Mouse (Mus musculus) kidney, embryonic 15.5 days (tissue): ENCODE results near the gene Glul. TPM values are rescaled to one million over a fixed set of nuclear protein-coding genes. Genes with fewer than 3 reads are reported as not detected.
A peak's percentile ranks its signal among the peaks of the same experiment; 100 is the strongest.

ENCODE experiments used
- ATAC-seq: fragments of 200-750 bp; cut with Nextera tagmentation; replicated peaks from 2 replicates; pipeline ENCODE4 v1.8.0; 2017; ENCODE audit warnings: moderate TSS enrichment; ENCODE audit not compliant: low FRiP score
- H3K27ac ChIP-seq: fragments of 300-500 bp; sonication (generic); 2 replicates; pipeline ENCODE4 v1.5.1; 2015; ENCODE audit warnings: mild to moderate bottlenecking, inconsistent platforms
- H3K27me3 ChIP-seq: fragments of 300-500 bp; sonication (generic); 2 replicates; pipeline ENCODE4 v1.6.1; 2015; ENCODE audit warnings: inconsistent platforms
- H3K36me3 ChIP-seq: fragments of 300-500 bp; sonication (generic); 2 replicates; pipeline ENCODE4 v1.6.1; 2015; ENCODE audit warnings: inconsistent platforms
- H3K4me1 ChIP-seq: fragments of 300-500 bp; sonication (generic); 2 replicates; pipeline ENCODE4 v1.6.1; 2015; ENCODE audit warnings: inconsistent platforms
- H3K4me2 ChIP-seq: fragments of 300-500 bp; sonication (generic); 2 replicates; pipeline ENCODE4 v1.6.1; 2015; ENCODE audit warnings: moderate library complexity, mild to moderate bottlenecking, inconsistent platforms
- H3K4me3 ChIP-seq: fragments of 300-500 bp; sonication (generic); replicated peaks from 2 replicates; pipeline ENCODE4 v1.5.1; 2015; ENCODE audit warnings: mild to moderate bottlenecking, inconsistent platforms
- H3K9ac ChIP-seq: fragments of 300-500 bp; sonication (generic); 2 replicates; pipeline ENCODE4 v1.6.1; 2015; ENCODE audit warnings: mild to moderate bottlenecking, inconsistent platforms
- H3K9me3 ChIP-seq: fragments of 300-500 bp; sonication (generic); replicated peaks from 2 replicates; pipeline ENCODE4 v1.6.1; 2016; ENCODE audit warnings: inconsistent platforms
- WGBS: fragments of 180-500 bp; shearing (Covaris S2); methylation state at CpG from one replicate; pipeline ENCODE4 v1.1.7; 2015; ENCODE audit warnings: mixed read lengths; 5-methylcytosine and 5-hydroxymethylcytosine counted together
- polyA plus RNA-seq: library from polyadenylated mRNA; unstranded; fragments of >200 nt; fragmentation: Nextera tagmentation; extraction: Ambion mirVana; gene quantifications from 2 replicates; pipeline ENCODE4 v1.2.1, GENCODE M21; 2015

Glul gene
- polyA plus RNA-seq, 1 experiment from 2014 or later: 142 TPM

DNA sequence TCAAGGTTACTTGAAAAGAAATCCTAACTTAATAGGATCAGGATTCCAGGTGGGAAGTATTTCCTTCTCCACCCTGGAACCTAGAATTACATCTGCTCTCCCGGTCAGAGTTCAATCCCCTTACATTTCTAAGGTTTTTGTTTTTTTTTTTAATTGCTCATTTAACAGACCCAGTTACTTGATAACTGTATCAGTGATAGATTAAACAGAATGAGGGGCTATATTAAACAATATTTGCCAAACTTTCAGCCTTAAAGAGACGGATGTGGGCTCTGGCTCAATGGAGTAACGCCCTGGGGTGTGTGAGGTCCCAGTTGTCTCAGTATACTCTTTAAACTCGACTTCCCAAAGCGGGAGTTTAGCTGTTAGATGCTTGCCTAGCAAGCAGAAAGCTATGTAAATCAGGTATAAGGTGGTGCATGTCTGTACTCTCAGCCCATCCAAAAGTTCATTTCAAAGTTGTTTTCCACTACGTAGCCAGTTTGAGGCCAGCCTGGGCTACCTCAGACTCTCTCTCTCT, 11.6 kb downstream of the Glul start:
- WGBS: 90% methylated on average over 6 of the region's 6 CpGs
- H3K4me1 ChIP-seq: 0 out of 2 replicates have a peak, but pooled peaks cover 4% of the 10 kb centered on the region
- ATAC-seq: 0 out of 2 replicates have a peak, but pooled peaks have one; percentile 40
- no peak overlapping the region for H3K4me3 ChIP-seq
- H3K27ac ChIP-seq: 0 out of 2 replicates have a peak overlapping the region, but pooled peaks have one; percentile 18
- no peak overlapping the region for H3K4me2 ChIP-seq
- H3K9me3 ChIP-seq: no peaks in the 10 kb centered on the region
- H3K36me3 ChIP-seq: peaks cover 46% of the 10 kb centered on the region
- no peaks in the 10 kb centered on the region for H3K27me3 ChIP-seq
- no peak overlapping the region for H3K9ac ChIP-seq

DNA sequence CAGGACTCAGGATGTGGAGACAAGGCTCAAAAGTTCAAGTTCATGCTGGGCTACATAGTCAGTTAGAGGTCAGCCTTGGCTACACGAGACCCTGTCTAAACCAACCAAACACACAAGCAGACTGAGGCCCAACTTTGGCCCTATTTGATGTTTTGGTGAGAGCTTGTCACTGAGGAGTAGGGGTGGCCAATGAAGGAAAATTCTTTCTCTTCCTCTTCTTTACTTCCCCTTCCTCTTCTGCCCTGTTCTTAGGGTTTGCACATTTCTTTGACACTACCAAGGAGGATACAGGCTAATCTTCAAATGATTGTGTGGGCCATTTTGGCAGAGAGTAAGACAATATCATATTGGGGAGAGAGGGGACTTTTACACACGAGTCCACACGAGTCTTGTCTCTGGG, 14.1 kb downstream of the Glul start:
- Histone ChIP-seq H3K9me3 (no peaks in the 10 kb centered on the region), H3K4me3 (no peak overlapping the region), H3K9ac (no peak overlapping the region), H3K4me1 (0 out of 2 replicates have a peak, but pooled peaks cover 4% of the 10 kb centered on the region), H3K36me3 (peaks cover 20% of the 10 kb centered on the region), H3K4me2 (no peak overlapping the region), H3K27ac (no peak overlapping the region), H3K27me3 (no peaks in the 10 kb centered on the region)
- no peak for ATAC-seq
- 80% methylated on average over 3 of the region's 3 CpGs for WGBS

DNA sequence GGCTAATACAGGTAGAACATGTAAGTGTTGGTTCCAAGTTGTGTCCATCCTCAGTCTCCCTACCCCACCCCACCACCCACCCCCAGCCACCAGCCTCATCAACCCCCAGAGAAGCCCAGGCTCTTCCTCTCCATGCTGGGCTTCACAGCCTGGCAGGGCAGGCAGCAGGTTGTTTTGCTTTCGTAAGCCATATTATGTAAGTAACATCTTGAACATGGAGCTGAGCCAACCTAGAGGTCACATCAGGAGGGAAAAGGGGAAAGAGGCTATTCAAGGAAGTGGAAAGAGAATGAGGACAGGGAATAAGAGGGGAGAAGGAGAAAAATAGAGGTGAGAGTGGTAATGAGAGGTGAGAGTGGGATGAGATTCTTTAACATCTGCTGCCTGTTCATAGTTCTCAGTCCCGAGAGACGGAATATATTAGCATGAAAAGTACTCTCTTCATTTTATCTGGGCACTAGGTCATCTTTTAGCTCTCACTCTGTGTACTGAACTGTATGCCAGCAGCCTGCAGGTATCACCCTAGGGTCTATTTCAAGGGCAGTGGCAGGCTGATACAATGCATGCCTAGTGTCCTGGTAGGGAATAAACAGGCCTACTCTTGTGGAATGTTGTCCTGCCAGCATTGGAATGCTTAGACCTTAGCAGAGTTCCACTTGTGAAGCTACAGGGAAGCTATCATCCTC, 18.9 kb downstream of the Glul start:
- no peak for ATAC-seq
- Histone ChIP-seq H3K9ac (no peak overlapping the region), H3K36me3 (no peaks in the 10 kb centered on the region)

DNA sequence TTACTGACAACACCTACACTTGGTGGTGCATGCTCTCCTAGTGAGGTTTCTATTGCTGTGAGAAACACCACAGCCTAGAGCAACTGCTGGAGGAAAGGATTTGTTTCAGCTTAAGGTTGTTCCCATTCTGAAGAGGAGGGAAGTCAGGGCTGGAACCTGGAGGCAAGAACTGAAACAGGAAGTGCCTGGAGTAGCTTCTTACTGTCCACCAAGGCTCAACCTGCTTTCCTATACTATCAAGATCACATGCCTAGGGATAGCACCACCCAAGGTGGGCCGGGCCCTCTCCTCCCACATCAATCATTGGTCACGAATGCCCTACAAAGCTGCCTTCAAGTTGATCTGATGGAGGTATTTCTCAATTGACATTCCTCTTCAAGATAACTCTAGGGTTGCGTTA, 21.9 kb downstream of the Glul start:
- 88% methylated on average over 3 of the region's 3 CpGs for WGBS
- H3K4me1 ChIP-seq: no peaks in the 10 kb centered on the region
- no peak for ATAC-seq
- no peaks in the 10 kb centered on the region for H3K36me3 ChIP-seq
- no peak overlapping the region for H3K4me2 ChIP-seq
- H3K9me3 ChIP-seq: no peaks in the 10 kb centered on the region
- H3K4me3 ChIP-seq: no peak overlapping the region
- H3K27me3 ChIP-seq: no peaks in the 10 kb centered on the region
- no peak overlapping the region for H3K27ac ChIP-seq
- H3K9ac ChIP-seq: no peak overlapping the region

More for the DNA sequence above, 18.9 kb downstream of the Glul start:
- H3K9me3 ChIP-seq: no peaks in the 10 kb centered on the region
- WGBS: 94% methylated on average over 3 of the region's 3 CpGs
- H3K4me2 ChIP-seq: no peak overlapping the region
- no peak overlapping the region for H3K27ac ChIP-seq
- no peak overlapping the region for H3K4me3 ChIP-seq
- H3K27me3 ChIP-seq: no peaks in the 10 kb centered on the region
- H3K4me1 ChIP-seq: no peaks in the 10 kb centered on the region

DNA sequence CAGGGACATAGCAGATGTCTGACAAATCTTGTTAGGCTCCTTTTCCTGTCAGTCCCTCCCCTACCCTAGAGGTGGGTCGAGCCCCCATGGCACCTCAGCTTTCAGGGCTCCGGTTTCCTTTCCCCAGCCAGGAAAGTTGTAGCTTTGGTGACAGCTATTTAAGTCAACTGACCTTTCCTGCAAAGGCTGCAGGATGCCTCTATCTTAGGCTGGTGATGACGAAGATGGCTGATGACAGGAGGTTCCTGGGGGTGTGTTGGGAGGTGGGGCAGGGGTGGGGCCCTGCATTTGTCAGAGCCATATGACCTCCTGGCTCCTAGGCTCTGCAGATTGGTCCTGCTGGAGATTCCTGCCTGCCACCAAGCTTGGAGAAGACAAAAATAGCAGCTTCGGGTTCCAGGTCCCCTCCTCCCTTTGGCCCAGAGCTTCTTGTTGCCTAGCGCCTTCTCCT, 22.9 kb downstream of the Glul start:
- ATAC-seq: no peak
- Histone ChIP-seq H3K36me3 (no peaks in the 10 kb centered on the region), H3K4me1 (no peaks in the 10 kb centered on the region), H3K27ac (no peak overlapping the region), H3K4me3 (no peak overlapping the region), H3K9me3 (no peaks in the 10 kb centered on the region), H3K4me2 (no peak overlapping the region), H3K27me3 (no peaks in the 10 kb centered on the region), H3K9ac (no peak overlapping the region)
- 18% methylated on average over 5 of the region's 5 CpGs for WGBS

DNA sequence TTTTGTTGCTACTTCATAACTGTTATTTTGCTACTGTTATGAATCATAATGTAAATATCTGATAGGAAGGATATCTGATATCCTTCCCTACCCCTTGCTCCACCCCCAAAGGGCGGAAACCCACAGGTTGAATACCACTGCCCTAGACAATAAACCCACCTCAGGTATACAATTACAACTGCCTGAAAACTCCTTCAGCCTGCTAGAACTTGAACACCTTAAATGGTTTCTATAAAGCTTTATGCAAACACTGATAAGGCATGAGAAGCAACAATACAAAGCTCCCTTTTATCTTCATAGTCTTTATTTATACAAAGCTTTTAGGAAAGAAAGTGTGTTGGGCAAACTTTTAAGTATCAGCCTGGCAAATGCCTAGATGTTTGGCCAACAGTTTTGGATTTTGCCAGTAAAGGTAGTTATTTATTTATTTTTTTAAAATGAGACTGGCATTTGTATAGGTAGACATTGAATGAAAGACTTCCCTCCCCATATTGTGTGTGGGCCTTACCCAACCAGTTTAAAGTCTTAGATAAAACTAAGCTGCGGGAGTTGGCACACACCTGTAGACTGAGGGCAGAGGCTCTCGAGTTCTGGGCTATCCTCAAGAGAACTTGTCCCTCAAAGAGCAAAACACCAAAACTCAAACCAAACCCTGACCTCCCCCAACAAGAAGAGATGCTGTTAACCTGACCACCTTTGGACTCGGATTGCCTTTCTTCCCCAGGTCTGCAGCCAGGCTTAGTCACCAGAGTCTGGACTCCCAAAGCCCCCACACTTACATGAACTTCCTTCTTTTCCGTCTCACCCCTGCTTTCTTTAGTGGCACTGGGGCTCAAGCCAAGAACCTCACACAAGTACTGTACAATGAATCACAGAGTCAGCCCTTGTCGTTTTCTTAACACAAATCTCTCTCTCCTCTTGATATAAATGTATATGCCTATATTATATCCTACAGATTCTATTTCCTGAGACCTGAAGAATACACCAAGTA, 24.9 kb downstream of the Glul start:
- H3K27me3 ChIP-seq: no peaks in the 10 kb centered on the region
- no peaks in the 10 kb centered on the region for H3K4me1 ChIP-seq
- H3K9me3 ChIP-seq: no peaks in the 10 kb centered on the region
- no peak overlapping the region for H3K4me2 ChIP-seq
- H3K4me3 ChIP-seq: no peak overlapping the region
- no peaks in the 10 kb centered on the region for H3K36me3 ChIP-seq
- no peak overlapping the region for H3K27ac ChIP-seq
- H3K9ac ChIP-seq: no peak overlapping the region
- no peak for ATAC-seq
- 79% methylated on average over 6 of the region's 6 CpGs for WGBS

DNA sequence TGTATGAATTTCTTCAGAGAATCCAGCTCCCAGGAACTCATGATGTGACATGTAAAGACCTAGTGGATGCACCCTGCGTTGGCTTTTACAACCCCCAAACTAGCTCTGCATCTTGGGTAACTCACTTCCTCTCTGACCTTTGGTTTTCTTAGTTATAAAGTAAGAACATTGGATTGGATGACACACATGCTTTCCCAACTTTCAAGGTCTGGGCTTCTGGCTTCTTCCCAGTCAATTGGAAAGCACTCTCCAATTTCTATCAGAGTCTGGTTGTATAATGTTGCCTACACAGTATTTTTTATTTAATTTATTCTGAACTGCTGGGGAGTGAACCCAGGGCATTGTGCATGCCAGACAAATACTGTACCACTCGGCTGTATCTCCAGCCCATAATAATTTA, 30.7 kb downstream of the Glul start:
- Histone ChIP-seq H3K27me3 (no peaks in the 10 kb centered on the region), H3K4me3 (no peak overlapping the region), H3K27ac (no peak overlapping the region), H3K9me3 (no peaks in the 10 kb centered on the region), H3K4me2 (no peak overlapping the region), H3K4me1 (no peaks in the 10 kb centered on the region), H3K9ac (no peak overlapping the region), H3K36me3 (no peaks in the 10 kb centered on the region)
- no peak for ATAC-seq
- 83% methylated on average over 2 of the region's 2 CpGs for WGBS

DNA sequence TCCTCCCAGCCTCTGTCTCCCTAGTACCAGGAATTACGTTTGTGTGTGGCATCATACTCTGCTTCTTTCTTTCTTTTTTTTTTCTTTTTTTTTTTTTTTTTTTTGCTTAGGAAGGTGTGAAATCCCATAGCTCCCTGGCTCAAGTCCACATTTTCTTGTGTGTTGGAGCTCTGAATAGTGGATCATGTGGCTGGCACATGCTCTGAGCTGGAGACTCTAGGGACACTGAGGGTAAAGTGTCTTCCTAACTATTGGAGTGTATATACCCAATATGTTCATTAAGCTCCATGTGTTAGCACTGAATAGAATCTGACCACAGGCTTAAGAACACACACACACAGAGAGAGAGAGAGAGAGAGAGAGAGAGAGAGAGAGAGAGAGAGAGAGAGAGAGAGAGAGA, 34.0 kb downstream of the Glul start:
- Histone ChIP-seq H3K9ac (no peak overlapping the region), H3K27ac (no peak overlapping the region), H3K4me3 (no peak overlapping the region), H3K36me3 (no peaks in the 10 kb centered on the region), H3K9me3 (no peaks in the 10 kb centered on the region), H3K4me2 (no peak overlapping the region), H3K4me1 (no peaks in the 10 kb centered on the region), H3K27me3 (no peaks in the 10 kb centered on the region)
- 83% methylated on average over 1 of the region's 1 CpGs for WGBS
- no peak for ATAC-seq

DNA sequence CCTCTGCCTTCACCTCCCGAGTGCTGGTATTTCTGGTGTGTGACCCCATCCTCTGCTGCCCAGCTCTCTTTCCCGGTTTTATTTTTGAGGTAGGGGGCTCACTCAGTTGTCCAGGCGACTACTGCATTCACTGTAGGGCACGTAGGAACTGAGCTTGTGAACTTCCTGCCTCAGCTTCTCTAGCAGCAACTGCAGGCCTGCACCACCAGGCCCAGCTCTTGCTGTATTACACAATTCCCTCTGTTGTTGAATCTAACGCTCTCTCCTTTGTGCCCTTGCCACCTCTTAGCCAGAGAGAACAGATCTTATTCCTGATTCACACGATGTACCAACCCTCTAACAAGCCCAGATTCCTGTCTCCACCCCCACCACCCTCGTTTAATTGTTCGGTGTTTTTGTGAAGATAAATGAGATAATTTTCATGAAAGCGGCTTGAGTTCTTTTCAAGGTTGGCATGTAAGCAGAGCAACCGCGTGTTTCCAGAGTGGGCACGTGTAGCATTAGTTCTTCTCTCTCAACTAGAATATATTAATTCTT, 36.2 kb downstream of the Glul start:
- H3K9me3 ChIP-seq: no peaks in the 10 kb centered on the region
- no peak overlapping the region for H3K4me3 ChIP-seq
- no peaks in the 10 kb centered on the region for H3K36me3 ChIP-seq
- no peak for ATAC-seq
- H3K27me3 ChIP-seq: no peaks in the 10 kb centered on the region
- no peak overlapping the region for H3K4me2 ChIP-seq
- WGBS: 84% methylated on average over 12 of the region's 12 CpGs
- no peak overlapping the region for H3K9ac ChIP-seq
- no peak overlapping the region for H3K27ac ChIP-seq
- H3K4me1 ChIP-seq: no peaks in the 10 kb centered on the region

DNA sequence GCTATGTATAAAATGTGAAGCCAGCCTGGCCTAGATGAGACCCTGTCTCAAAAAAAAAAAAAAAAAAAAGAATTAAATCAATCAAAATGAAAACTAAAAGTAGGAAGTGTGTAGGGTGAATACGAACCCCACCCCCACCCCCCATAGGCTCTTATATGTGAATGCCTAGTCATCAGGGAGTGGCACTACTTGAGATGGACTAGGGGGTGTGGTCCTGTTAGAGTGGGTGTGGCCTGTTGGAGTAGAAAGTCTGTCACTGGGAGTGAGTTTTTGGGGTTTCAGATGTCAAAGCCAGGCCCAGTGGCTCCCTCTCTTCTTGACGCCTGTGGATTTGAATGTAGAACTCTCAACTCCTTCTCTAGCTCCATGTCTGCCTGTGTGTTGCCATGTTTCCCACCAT, 37.3 kb downstream of the Glul start:
- no peaks in the 10 kb centered on the region for H3K27me3 ChIP-seq
- no peaks in the 10 kb centered on the region for H3K36me3 ChIP-seq
- no peak overlapping the region for H3K27ac ChIP-seq
- H3K9me3 ChIP-seq: no peaks in the 10 kb centered on the region
- H3K9ac ChIP-seq: no peak overlapping the region
- no peak for ATAC-seq
- H3K4me2 ChIP-seq: no peak overlapping the region
- no peak overlapping the region for H3K4me3 ChIP-seq
- 92% methylated on average over 2 of the region's 2 CpGs for WGBS
- H3K4me1 ChIP-seq: no peaks in the 10 kb centered on the region

DNA sequence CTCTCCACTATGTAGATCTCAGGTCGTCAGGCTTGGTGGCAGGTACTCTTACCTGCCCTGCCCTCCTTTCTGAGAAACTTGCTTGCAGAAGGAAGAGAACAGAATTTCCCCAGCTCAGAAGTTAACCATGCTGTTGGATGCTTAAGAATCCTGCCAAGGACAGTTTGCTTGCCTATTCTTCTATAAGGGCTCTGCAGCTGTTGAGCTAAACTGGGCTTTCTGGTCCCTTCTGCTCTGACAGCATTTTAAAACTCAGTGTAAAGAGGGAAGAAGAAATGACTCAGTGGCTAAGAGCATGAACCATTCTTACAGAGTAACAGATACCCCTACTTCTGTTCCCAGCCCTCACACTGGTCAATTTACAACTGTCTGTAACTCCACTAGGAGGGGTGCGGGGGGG, 41.2 kb downstream of the Glul start:
- no peak overlapping the region for H3K27ac ChIP-seq
- H3K4me1 ChIP-seq: no peaks in the 10 kb centered on the region
- H3K4me3 ChIP-seq: no peak overlapping the region
- H3K27me3 ChIP-seq: no peaks in the 10 kb centered on the region
- H3K4me2 ChIP-seq: no peak overlapping the region
- H3K9me3 ChIP-seq: no peaks in the 10 kb centered on the region
- H3K36me3 ChIP-seq: no peaks in the 10 kb centered on the region
- no peak overlapping the region for H3K9ac ChIP-seq
- no peak for ATAC-seq
- WGBS: 75% methylated on average over 2 of the region's 2 CpGs

DNA sequence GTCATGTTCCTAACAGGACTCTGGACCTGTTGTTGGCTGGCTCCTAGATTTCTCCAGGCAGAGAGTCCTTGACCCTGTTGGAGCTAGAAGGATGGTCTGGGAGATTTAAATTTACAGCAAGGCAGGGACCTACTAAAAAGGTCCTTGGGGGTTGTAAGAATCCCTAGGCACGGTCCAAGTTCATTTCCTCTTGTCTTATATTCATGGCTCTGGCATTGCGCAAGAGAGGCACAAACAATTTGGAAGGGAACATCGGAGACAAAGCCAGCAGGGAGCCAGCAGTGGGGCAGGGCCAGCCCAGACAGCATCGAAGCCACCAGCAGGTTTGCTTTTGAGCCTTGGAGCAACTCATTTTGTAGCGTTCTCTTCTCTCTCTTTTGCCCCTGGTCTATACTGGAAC, 45.4 kb downstream of the Glul start:
- no peak for ATAC-seq
- H3K27ac ChIP-seq: no peak overlapping the region
- H3K9me3 ChIP-seq: no peaks in the 10 kb centered on the region
- no peak overlapping the region for H3K4me3 ChIP-seq
- WGBS: 78% methylated on average over 5 of the region's 5 CpGs
- H3K4me2 ChIP-seq: no peak overlapping the region
- no peak overlapping the region for H3K9ac ChIP-seq
- H3K4me1 ChIP-seq: no peaks in the 10 kb centered on the region
- no peaks in the 10 kb centered on the region for H3K27me3 ChIP-seq
- H3K36me3 ChIP-seq: no peaks in the 10 kb centered on the region
